Mouse (Mus musculus) ES-Bruce4 (cell line): ENCODE data around the gene Zfp870.

ENCODE experiments used
- CTCF ChIP-seq: IDR thresholded peaks from one replicate; pipeline ENCODE4 v1.8.1; 2011; ENCODE audit warnings: low read depth, low read length
- EP300 ChIP-seq: IDR thresholded peaks from 2 replicates; pipeline ENCODE4 v1.6.1; 2011; ENCODE audit warnings: low read depth, low read length; ENCODE audit not compliant: insufficient read depth
- POLR2A ChIP-seq: IDR thresholded peaks from one replicate; pipeline ENCODE4 v1.8.1; 2011; ENCODE audit warnings: low read length; ENCODE audit not compliant: insufficient read depth

DNA sequence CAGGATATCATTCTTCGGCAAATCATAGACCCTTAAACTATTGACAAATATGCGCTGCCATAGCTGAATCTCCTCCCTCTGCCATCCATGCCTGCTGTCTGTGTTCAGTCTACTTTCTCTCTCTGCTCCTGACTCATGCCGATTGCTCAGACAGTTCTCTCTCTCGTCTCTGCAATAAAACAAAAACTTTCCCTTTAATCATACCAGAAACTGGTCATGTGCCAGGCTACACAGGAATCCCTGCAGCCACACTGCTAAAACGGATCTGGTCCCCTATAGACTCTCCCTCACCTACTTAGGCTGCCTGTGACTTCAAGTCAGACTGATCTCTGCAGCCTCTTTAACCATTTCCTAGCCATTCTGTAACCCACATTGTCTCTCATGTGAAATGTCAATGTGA is 18.7 kb downstream of the Zfp870 start:
- TF ChIP-seq CTCF, result no peak
- no peak for TF ChIP-seq EP300
- no peak for TF ChIP-seq POLR2A
